Mouse (Mus musculus) liver, embryonic 11.5 days (tissue): Measurements from ENCODE around the gene Notum. TPM values are rescaled to one million over a fixed set of nuclear protein-coding genes. Genes with fewer than 3 reads are reported as not detected.
A peak's percentile ranks its signal among the peaks of the same experiment; 100 is the strongest.
"Not testable (repeated sequence)": the region's sequence is repeated elsewhere in the genome, so short reads cannot be mapped to it uniquely, and the experiment has no call there.

Experiments used
- ATAC-seq: fragments of 200-750 bp; cut with Nextera tagmentation; replicated peaks from 2 replicates; pipeline ENCODE4 v1.8.0; 2017; ENCODE audit warnings: moderate number of reproducible peaks, mild to moderate bottlenecking, moderate TSS enrichment, moderate library complexity; ENCODE audit not compliant: low FRiP score
- DNase-seq: peaks from one replicate; pipeline ENCODE4 v3.0.0-alpha.2; 2017; ENCODE audit warnings: low spot score
- H3K27ac ChIP-seq: fragments of 300-500 bp; sonication (generic); 2 replicates; pipeline ENCODE4 v1.5.1; 2014; ENCODE audit warnings: mild to moderate bottlenecking, low read depth, low read length, control low read depth
- H3K27me3 ChIP-seq: fragments of 300-500 bp; sonication (generic); replicated peaks from 2 replicates; pipeline ENCODE4 v1.6.1; 2014; ENCODE audit warnings: low read length, mixed read lengths; ENCODE audit not compliant: control insufficient read depth, insufficient read depth
- H3K36me3 ChIP-seq: fragments of 300-500 bp; sonication (generic); 2 replicates; pipeline ENCODE4 v1.6.1; 2014; ENCODE audit warnings: mild to moderate bottlenecking, low read length, moderate library complexity, mixed read lengths; ENCODE audit not compliant: control insufficient read depth, insufficient read depth
- H3K4me1 ChIP-seq: fragments of 300-500 bp; sonication (generic); replicated peaks from 2 replicates; pipeline ENCODE4 v1.6.1; 2014; ENCODE audit warnings: low read length, mixed read lengths; ENCODE audit not compliant: control insufficient read depth, insufficient read depth
- H3K4me2 ChIP-seq: fragments of 300-500 bp; sonication (generic); 2 replicates; pipeline ENCODE4 v1.6.1; 2014; ENCODE audit warnings: mild to moderate bottlenecking, control low read depth, moderate library complexity
- H3K4me3 ChIP-seq: fragments of 300-500 bp; sonication (generic); 2 replicates; pipeline ENCODE4 v1.5.1; 2014; ENCODE audit warnings: low read depth, low read length, control low read depth
- H3K9ac ChIP-seq: fragments of 300-500 bp; sonication (generic); 2 replicates; pipeline ENCODE4 v1.6.1; 2014; ENCODE audit warnings: low read depth, low read length, control low read depth
- H3K9me3 ChIP-seq: fragments of 300-500 bp; sonication (generic); 2 replicates; pipeline ENCODE4 v1.6.1; 2016; ENCODE audit warnings: low read length, inconsistent platforms, mixed read lengths; ENCODE audit not compliant: control insufficient read depth
- WGBS: fragments of 180-500 bp; shearing (Covaris S2); extraction: QIAGEN DNeasy Blood & Tissue Kit; methylation state at CpG from one replicate; pipeline ENCODE4 v1.1.7; 2014; 5-methylcytosine and 5-hydroxymethylcytosine counted together
- polyA plus RNA-seq: library from polyadenylated mRNA; unstranded; fragments of >200 nt; fragmentation: Nextera tagmentation; extraction: Ambion mirVana; gene quantifications from 2 replicates; pipeline ENCODE4 v1.2.1, GENCODE M21; 2014

Gene Notum
- polyA plus RNA-seq, 1 experiment from 2014 or later, result 0.51 TPM

DNA sequence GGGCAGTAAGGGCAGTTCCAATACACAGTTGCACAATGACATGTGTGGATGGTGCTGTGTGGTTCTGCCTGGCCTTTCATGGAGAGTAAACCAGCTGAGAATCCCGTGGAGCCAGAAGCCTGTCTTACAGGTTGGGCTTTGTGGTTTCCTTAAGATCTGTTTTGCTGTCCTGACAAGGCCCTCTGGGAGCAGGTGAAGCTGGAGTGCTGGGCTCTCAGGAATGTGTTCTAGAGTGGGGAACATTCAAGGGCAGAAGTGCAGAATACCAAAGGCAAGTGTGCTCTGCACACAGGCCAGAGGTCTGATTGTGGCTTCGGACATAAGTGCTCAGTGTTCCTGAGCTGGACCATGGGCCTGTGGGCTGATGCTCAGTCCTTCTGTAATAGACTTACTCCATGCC is 23.7 kb upstream of the Notum start:
- ATAC-seq, result no peak
- peaks cover 15% of the 10 kb centered on the region for H3K36me3 ChIP-seq

DNA sequence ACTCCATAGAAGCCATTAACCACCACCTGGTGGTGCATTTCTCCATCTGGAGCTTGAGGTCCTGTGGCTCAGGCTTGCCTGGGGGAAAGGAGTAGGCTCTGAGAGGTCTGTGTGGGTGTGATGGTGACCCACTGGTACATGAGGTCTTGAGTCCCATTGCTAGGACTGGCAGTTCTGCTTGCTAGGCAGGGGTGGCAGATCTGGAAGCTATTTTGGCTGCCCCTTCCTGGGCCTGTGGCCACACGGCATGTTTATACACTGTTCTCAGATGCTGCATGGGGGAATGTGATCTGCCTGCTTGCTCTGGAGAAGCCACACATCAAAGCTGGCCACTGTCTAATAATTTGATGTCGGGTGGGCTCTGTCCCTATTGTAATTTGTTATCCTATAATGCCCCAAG is 23.1 kb upstream of the Notum start:
- no peak overlapping the region for H3K9ac ChIP-seq

More for the DNA sequence above, 23.7 kb upstream of the Notum start:
- H3K4me2 ChIP-seq, result no peak overlapping the region
- WGBS, result 90% methylated on average over 2 of the region's 2 CpGs
- no peak overlapping the region for H3K9ac ChIP-seq
- no peak overlapping the region for H3K4me3 ChIP-seq
- H3K27me3 ChIP-seq, result no peaks in the 10 kb centered on the region
- no peaks in the 10 kb centered on the region for H3K4me1 ChIP-seq
- H3K27ac ChIP-seq, result no peak overlapping the region
- no peak for DNase-seq
- no peaks in the 10 kb centered on the region for H3K9me3 ChIP-seq

DNA sequence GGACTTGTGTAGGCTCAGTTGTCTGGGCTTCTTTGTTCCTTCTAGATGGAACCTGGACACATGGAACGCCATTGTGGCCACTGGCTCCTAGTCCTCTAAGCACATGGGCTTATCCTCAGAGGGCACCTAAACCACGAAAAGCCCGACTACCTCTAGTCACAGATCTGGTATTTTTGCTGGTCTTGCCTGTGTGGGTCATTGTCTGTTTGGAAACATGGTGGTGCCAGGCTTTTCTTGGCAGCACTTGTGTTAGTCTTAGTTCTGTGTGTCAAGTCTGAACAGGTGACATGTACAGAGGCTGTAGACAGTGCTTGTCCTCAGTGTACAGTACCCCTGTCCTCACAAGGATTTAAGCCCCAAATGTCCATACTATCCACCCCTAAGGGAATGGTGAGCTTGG is 22.6 kb upstream of the Notum start:
- WGBS, result 77% methylated on average over 3 of the region's 3 CpGs
- DNase-seq (no peak), ATAC-seq (no peak)
- H3K27me3 ChIP-seq, result no peaks in the 10 kb centered on the region
- H3K4me3 ChIP-seq, result no peak overlapping the region
- H3K4me1 ChIP-seq, result no peaks in the 10 kb centered on the region
- no peak overlapping the region for H3K9ac ChIP-seq
- no peak overlapping the region for H3K4me2 ChIP-seq
- H3K36me3 ChIP-seq, result peaks cover 10% of the 10 kb centered on the region
- no peak overlapping the region for H3K27ac ChIP-seq
- no peaks in the 10 kb centered on the region for H3K9me3 ChIP-seq

More for the DNA sequence above, 23.1 kb upstream of the Notum start:
- ATAC-seq, result no peak
- Histone ChIP-seq H3K27ac (no peak overlapping the region), H3K9me3 (no peaks in the 10 kb centered on the region), H3K36me3 (peaks cover 12% of the 10 kb centered on the region), H3K4me3 (no peak overlapping the region), H3K4me2 (no peak overlapping the region), H3K4me1 (no peaks in the 10 kb centered on the region), H3K27me3 (no peaks in the 10 kb centered on the region)
- no peak for DNase-seq
- WGBS, result 86% methylated on average over 2 of the region's 2 CpGs

DNA sequence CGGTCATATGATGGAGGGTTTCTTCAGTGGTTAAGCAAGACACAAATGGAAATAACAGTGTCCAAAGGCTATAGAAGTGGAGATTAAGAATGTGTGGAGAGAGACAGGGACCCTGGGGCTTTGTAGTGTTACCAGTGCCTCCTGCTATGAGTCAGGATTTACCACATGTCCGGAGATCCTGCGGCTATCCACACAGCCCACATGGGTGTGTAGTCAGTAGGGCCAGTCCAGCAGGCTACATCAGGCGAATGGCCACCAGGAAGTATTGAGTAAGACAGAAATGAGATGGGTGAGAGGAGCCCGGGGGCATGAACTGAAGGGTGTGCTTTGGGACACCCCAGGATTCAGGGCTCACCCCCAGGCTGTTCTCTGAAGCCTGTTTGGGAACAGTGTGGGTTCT is 21.7 kb upstream of the Notum start:
- Histone ChIP-seq H3K4me1 (no peaks in the 10 kb centered on the region), H3K4me2 (no peak overlapping the region), H3K4me3 (no peak overlapping the region), H3K27ac (no peak overlapping the region), H3K9me3 (no peaks in the 10 kb centered on the region), H3K36me3 (peaks cover 14% of the 10 kb centered on the region), H3K27me3 (no peaks in the 10 kb centered on the region), H3K9ac (no peak overlapping the region)
- WGBS, result 89% methylated on average over 5 of the region's 5 CpGs
- DNase-seq (no peak), ATAC-seq (no peak)

DNA sequence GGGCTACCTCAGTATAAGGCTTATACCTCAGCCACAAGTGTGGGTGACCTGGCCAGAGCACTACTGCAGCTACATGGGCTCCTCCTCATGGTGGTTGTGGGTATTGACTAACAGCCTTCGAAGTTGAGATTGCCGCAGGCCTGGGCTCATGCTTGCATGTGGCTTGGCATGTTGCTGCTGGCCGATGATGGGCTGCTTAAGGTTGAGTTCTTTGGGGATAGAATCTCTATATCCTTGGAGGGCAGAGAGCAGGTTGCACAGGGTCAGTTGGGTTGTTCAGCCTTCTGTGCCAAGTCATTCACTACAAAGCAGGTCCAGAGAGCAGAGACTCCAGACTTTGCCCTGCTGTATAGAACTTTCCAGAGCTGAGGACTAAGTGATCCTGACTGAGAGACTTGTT is 18.9 kb upstream of the Notum start:
- DNase-seq (no peak), ATAC-seq (no peak)
- H3K27me3 ChIP-seq, result no peaks in the 10 kb centered on the region
- no peak overlapping the region for H3K27ac ChIP-seq
- H3K36me3 ChIP-seq, result peaks cover 12% of the 10 kb centered on the region
- no peak overlapping the region for H3K4me3 ChIP-seq
- no peaks in the 10 kb centered on the region for H3K9me3 ChIP-seq
- H3K9ac ChIP-seq, result no peak overlapping the region
- no peaks in the 10 kb centered on the region for H3K4me1 ChIP-seq
- H3K4me2 ChIP-seq, result no peak overlapping the region
- WGBS, result 85% methylated on average over 3 of the region's 3 CpGs

DNA sequence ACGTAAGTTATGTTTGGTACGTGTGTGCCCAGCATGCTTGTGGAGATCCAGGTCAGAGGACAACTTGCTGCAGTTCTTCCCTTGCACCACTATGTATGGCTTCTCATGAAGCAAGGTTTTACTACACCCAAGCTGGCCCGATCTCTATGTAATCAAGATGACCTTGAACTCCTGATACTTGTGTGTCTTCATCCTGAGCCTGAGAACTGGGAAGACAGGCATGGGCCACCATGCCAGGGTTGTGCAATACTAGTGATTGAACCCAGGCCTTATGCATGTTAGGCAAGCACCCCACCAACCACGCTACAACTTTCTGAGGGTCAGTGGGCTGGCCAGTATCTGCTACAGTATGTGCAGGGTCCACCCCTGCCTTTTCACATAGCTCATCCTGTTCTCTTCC is 16.0 kb upstream of the Notum start:
- no peak overlapping the region for H3K9ac ChIP-seq
- no peak for DNase-seq
- H3K27me3 ChIP-seq, result no peaks in the 10 kb centered on the region
- no peaks in the 10 kb centered on the region for H3K9me3 ChIP-seq
- peaks cover 12% of the 10 kb centered on the region for H3K36me3 ChIP-seq
- peaks cover 10% of the 10 kb centered on the region; the same call in 1 of the 2 replicates for H3K4me1 ChIP-seq
- no peak overlapping the region for H3K27ac ChIP-seq
- no peak overlapping the region for H3K4me2 ChIP-seq
- H3K4me3 ChIP-seq, result no peak overlapping the region
- 88% methylated on average over 4 of the region's 4 CpGs for WGBS
- no peak for ATAC-seq

DNA sequence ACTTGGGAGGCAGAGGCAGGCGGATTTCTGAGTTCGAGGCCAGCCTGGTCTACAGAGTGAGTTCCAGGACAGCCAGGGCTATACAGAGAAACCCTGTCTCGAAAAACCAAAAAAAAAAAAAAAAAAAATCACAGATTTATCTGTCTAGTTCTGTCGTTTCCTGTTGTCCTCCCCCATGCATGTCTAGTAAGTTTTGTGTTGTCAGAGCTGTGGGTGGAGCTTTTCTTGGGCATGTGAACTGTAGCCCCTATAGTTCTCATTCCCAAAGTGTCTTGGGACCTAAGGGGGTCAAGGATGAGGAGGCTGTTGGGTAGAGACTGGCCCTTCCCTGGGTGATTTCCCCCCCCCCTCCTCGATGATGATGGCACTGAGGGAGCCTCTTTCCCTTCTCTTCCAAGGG is 14.9 kb upstream of the Notum start:
- H3K27me3 ChIP-seq, result not testable (repeated sequence)

DNA sequence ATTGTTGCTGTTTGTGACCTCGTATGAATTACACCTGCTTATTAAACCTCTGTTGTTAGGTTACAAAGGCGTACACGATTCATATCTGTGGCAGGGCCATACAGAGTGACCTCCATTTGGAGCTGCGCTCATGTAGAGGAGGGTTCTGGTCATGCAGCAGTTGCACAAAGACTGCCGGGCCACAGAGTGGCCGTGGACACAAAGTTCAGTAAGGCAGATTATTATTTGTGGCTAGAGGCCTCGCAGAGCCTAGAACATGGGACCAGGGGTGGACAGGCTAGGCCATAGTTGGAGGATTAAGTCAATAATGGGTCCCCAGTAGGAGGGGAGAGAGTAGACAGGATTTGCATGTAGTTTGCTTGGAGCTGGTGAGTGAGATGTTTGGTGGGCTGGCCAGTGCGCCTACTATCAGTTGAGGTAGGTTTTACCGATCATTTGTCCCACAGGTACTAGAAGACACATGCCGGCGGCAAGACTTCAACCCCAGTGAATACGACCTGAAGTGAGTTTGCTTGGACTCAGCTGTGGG is 12.7 kb upstream of the Notum start:
- peak overlapping the region; percentile 68 for H3K9ac ChIP-seq
- ATAC-seq (no peak; the same call in 1 of the 2 replicates), DNase-seq (no peak)
- no peaks in the 10 kb centered on the region for H3K9me3 ChIP-seq
- no peaks in the 10 kb centered on the region for H3K27me3 ChIP-seq
- peaks cover 8% of the 10 kb centered on the region for H3K36me3 ChIP-seq
- H3K4me3 ChIP-seq, result peak overlapping the region; percentile 66
- 38% methylated on average over 12 of the region's 12 CpGs for WGBS
- peak overlapping the region; percentile 95 for H3K4me2 ChIP-seq
- peaks cover 10% of the 10 kb centered on the region; the same call in 1 of the 2 replicates for H3K4me1 ChIP-seq
- H3K27ac ChIP-seq, result peak overlapping the region; percentile 85

More for the DNA sequence above, 14.9 kb upstream of the Notum start:
- not testable (repeated sequence) for H3K9ac ChIP-seq, H3K27ac ChIP-seq, H3K36me3 ChIP-seq, ATAC-seq, H3K9me3 ChIP-seq, H3K4me1 ChIP-seq, H3K4me3 ChIP-seq, DNase-seq, H3K4me2 ChIP-seq
- 72% methylated on average over 5 of the region's 5 CpGs for WGBS
